Mouse (Mus musculus): ENCODE data around the gene Epb41l4b. TPM values are rescaled to one million over a fixed set of nuclear protein-coding genes. Genes with fewer than 3 reads are reported as not detected.
A peak's percentile ranks its signal among the peaks of the same experiment; 100 is the strongest.

Gene Epb41l4b
- total RNA-seq (2021), result 1 to 10 TPM; 2.4 to 2.5 TPM
- long read RNA-seq, experiment 1, partial matches to known transcripts, result 0 of 1 reads
- long read RNA-seq, experiment 1, other reads (novel, unspliced or antisense), result 0 of 1 reads
- long read RNA-seq, experiment 2, result 0 reads

GRCm38 (mm10) chr4:57143026-57143937 is at the start of gene Epb41l4b:
Gene Epb41l4b (minus strand): TSS chr4:57143437.
- peak; percentile 72 for DNase-seq

GRCm38 (mm10) chr4:57191543-57192283 is 48.5 kb upstream of the Epb41l4b start:
- no peak for DNase-seq

GRCm38 (mm10) chr4:57189881-57190280 is 46.6 kb upstream of the Epb41l4b start:
- DNase-seq, result no peak

- no peak for DNase-seq
Measured at GRCm38 (mm10) chr4:57186035-57186434, 42.8 kb upstream of the Epb41l4b start.

DNA sequence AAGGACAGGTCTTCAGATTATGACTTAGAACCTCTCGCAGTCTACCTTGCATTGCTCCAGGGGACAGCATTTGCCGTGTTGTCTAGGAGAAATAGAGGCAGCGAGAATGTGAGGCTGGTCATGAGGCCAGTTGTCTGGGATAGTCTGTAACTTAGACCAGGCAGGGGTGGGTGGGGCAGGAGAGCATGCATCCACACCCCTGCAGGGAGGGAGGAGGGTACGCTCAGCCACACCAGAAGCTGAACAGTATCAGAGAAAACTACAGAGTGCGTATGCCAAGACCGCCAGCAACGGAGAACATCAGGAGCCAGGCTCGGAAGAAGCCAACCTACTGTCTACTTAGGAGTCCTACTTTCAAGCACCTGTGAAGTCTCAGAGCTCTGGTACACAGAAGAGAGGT is 42.2 kb upstream of the Epb41l4b start:
- DNase-seq, result no peak

- peak; percentile 88 for DNase-seq
Measured at GRCm38 (mm10) chr4:57183493-57183892, 40.3 kb upstream of the Epb41l4b start.

- no peak for DNase-seq
Measured at GRCm38 (mm10) chr4:57181538-57181937, 38.3 kb upstream of the Epb41l4b start.

DNA sequence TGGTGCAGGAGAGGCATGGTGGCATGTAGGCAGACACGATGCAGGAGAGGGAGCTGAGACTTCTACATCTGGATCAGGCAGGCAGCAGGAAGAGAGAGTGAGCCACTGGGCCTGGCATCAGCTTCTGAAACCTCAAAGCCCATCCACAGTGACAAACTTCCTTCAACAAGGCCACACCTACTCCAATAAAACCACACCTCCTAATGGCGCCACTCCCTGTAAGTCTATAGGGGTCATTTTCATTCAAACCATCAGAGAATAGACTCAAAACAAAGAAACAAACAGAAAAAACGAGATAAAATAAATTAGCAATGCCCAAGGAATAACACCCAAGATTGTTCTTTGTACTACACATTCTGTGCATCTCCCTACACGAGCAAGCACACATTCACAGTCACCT is 35.6 kb upstream of the Epb41l4b start:
- DNase-seq, result no peak

DNA sequence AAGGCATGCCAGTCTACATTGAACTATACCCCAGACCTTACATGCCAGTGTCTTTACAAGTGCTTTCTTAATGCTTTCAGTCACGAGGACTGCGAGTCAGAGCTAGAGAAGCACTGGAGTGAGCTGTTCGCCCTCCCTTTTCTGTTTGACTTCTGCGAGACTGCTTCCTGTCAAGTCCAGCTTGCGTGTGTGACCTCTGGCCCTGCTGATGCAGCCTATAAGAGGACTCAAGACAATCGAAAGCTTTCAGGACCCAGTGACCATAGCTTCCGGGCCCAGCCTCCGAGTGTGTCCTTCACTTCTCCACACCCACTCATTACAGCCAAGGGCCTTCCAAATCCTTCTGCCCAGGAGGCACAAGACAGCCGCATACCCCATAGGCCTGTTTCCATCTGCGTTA is 32.1 kb upstream of the Epb41l4b start:
- DNase-seq, result no peak

DNA sequence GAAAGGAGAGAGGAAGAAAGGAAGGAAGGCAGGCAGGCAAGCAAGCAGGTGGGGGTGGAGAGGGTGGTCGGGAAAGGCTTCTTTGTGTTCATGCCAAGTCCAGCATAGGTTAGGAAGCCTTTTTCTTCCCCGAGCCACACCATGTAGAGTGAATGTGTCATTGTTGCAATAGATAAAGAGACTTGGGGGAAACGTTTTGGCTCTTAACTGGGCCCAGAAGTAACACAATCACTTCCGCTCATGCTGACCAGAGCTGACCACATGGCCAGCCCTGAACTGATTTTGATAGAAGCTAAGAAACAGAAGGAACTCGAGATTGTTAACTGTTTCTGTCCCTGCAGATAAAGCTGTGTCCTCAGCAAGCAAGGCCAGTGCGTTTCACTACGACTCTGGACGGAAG is 29.6 kb upstream of the Epb41l4b start:
- DNase-seq, result no peak

DNA sequence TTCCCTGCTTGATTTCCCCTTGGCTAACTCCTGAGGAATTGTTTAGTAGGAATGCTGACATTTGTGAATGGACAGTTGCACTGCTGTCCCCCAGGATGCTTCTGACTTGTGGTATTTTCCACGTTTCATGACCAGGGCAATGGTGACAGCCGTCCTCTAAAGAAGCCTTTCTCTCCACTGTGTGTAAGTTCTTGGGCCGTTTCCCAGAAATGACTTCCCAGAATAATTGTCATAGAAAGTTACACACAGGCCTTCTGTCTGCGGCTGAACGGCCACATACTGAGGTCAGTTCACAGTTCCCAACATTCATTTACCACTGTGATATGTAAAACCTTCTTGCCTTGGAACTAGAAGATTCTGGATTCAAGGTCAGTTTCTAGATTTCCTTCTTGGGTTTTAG is 28.6 kb upstream of the Epb41l4b start:
- no peak for DNase-seq

DNA sequence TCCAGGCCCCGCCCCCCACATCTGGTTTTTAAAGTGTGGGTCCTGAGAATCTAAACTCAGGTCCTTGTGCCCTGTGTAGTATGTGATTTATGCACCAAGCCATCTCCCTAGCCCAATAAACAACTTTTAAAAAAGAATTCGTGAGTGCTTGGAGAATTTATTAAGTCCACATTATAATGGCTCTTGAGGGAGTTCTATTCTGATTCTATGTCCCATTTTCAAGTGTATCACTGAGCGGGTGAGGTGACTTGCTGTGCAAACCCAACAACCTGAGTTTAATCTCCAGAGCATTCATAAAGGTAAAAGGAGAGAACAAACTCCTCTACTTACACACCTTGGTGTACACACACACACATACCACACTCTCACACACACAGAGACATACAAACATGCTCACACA is 25.4 kb upstream of the Epb41l4b start:
- DNase-seq, result no peak

- no peak for DNase-seq
Measured at GRCm38 (mm10) chr4:57168277-57168676, 25.0 kb upstream of the Epb41l4b start.

GRCm38 (mm10) chr4:57166922-57167870 is 24.0 kb upstream of the Epb41l4b start:
- DNase-seq, result no peak

DNA sequence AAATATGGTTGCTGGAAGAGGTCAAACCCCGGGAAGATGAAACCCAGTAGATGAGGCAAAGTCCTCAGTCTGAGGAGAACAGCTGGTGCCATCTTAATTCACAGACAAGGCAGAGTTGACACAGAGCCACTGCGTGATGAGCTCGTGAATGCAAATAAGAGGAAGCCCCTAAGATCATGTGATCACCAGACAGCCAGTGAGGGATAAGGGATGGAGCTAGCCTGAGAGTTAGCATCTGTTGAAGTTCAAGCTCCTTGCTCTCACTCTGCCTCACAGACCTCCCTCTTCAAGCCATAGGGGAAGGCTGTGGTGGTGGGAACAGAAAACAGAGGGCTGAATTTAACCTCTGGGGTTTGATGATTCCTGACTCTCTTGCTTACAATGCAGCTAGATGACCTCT is 22.4 kb upstream of the Epb41l4b start:
- DNase-seq, result no peak

DNA sequence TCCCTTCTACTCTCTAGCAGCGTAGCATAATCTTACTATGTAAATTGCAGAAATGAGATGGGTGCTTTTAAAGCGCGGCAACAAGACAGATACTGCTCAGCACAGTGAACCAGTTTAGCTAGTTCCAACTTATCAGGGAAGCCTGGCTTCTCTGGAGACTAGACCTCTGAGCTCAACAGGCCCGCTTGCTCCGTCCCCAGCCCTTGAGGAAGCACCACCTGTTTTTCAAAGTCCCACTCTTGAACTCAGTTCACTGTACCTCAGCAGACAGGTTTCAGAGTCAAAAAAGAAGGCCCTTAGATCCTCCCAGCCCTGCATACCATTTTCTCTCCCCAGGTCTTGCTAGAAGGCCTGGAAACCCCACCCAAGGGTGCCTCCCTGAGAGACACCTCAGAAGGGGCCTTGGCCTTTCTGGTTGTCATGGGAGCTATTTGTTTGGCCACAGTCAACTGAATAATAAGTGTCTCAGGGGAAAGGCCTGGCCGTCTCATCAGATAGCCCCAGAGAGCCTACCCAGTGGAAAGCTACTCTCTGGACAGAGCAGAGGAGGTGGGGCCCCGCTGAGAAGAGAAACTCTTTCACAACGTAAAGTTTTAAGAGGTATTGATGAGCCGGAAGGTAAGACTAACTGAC is 21.5 kb upstream of the Epb41l4b start:
- no peak for DNase-seq

DNA sequence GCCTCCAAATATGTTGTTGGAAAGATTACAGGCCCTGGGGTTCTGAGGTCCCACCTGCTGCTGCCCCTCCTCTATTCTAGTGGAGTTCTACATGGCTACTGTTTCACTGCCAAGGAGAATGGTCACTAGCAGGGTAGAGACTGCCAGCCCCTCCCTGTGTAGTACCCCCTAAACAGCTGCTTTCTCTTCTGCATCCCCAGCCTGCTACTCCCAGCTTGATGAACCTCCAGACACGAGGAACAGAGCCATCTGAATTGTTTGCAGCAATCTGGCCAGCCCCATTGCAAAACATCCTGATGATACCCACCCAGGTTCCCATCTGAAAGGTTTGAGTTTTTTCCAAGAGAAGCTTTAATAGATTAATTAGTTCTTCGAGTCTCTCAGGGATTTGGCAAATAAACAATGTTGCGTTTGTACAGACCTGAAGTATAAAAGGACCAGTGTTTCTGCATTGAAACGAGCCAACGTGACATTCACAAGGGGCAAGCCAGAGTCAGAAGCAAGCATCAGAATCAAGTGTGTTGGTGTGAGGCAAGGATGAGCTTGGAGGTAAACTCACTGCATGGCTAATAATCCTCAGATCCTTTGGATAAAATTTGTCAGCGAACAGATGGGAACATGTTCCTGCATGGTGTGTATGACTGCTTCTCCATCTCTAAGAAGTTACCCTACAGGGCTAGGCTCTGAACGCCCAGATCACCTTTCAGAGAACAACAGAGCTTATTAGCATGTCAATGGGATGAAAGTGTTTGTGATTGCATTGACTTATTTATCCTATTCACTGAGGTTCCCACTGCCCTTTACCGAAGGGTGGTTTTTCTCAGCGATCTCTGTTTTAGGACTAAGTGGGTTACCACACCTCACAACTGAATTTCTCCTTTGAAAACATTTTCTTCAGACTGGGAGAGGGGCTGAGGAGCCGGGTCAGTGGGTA is 19.8 kb upstream of the Epb41l4b start:
- no peak for DNase-seq

GRCm38 (mm10) chr4:57160571-57160970 is 17.3 kb upstream of the Epb41l4b start:
- no peak for DNase-seq

GRCm38 (mm10) chr4:57156549-57157169 is 13.4 kb upstream of the Epb41l4b start:
- no peak for DNase-seq

DNA sequence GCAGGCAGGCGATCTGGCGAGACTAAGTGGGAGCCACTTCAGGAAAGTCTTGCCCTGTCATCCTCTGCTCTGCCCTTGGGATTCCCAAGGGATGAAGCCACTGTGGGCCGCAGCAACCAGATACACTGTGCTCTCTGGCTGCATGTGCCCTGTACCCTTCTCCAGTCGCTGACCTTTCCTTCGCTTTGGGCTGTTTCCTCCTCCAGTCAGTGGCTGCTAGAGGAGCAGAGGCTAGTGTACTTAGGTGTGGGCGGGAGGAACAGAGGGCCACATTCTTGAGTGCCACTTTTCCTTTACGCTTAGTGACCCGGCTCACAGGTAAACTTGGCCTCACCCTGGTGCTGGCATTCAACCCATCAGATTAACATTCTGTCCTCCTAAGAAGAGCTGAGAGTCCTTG is 10.6 kb upstream of the Epb41l4b start:
- peak; percentile 38 for DNase-seq

All from gastrocnemius, postnatal 25 days (tissue).